9 mouse cellular contexts compared by ENCODE assay signal in genomic region chr3:93597221-93597913, GRCm38 (mm10). TPM values are rescaled to one million over a fixed set of nuclear protein-coding genes. Genes with fewer than 3 reads are reported as not detected.
DNase-seq lines count a peak whose midpoint lies in the region; ATAC-seq lines count a peak whose summit lies in the region.
"Had no signal": no experiment of that assay in that cellular context is flagged by ENCODE, and none has a peak within 500 bp of the region (broad histone marks: within the 10 kb centered on the region; RNA-seq: fewer than 3 reads in every experiment).

No protein-coding gene starts in this region.

- peak overlapping the region; percentile 87 for H3K27ac ChIP-seq in brown adipose tissue, adult 24 weeks (replicated peaks; ENCODE audit: low read depth, low read length)
- peak overlapping the region; percentile 44 for H3K27ac ChIP-seq in macrophage
- H3K27ac ChIP-seq in stomach, embryonic 15.5 days = peak overlapping the region; percentile 76

- intact Hi-C loops in gastrocnemius, postnatal 36 days (cut with DNase I) = no loop called here

- peaks cover 11% of the 10 kb centered on the region for H3K4me1 ChIP-seq in brown adipose tissue, adult 24 weeks (ENCODE audit: control insufficient read depth, insufficient read depth, insufficient read length, low read length)
- H3K4me1 ChIP-seq in stomach, embryonic 15.5 days = peaks cover 4% of the 10 kb centered on the region; the same call in 1 of the 2 replicates

- no peak overlapping the region for H3K4me3 ChIP-seq in brown adipose tissue, adult 24 weeks (ENCODE audit: insufficient read depth, low read depth, low read length)
- H3K4me3 ChIP-seq in macrophage (ENCODE audit: inconsistent target) = no peak overlapping the region
- no peak overlapping the region for H3K4me3 ChIP-seq in stomach, embryonic 15.5 days (replicated peaks)

- 27% methylated on average over 5 of the region's 5 CpGs for WGBS in macrophage (ENCODE audit: missing documents)
- WGBS in stomach, embryonic 15.5 days = 24% methylated on average over 5 of the region's 5 CpGs

- no peaks in the 10 kb centered on the region for H3K36me3 ChIP-seq in macrophage (ENCODE audit: inconsistent target)
- H3K36me3 ChIP-seq in stomach, embryonic 15.5 days = no peaks in the 10 kb centered on the region

- no peaks in the 10 kb centered on the region for H3K27me3 ChIP-seq in stomach, embryonic 15.5 days (replicated peaks)

- H3K9me3 ChIP-seq in stomach, embryonic 15.5 days = no peaks in the 10 kb centered on the region

- DNase-seq in MN1 (ENCODE audit: low spot score) = peak; percentile 93
- DNase-seq in gastrocnemius, postnatal 36 days = peak; percentile 32 to 41
- peak; percentile 35 to 36 for DNase-seq in left cerebral cortex, adult 9 months (ENCODE audit: low spot score in 2 of 2)
- DNase-seq in cerebellum, postnatal 10 days = no peak

- H3K79me2 ChIP-seq in macrophage (ENCODE audit: inconsistent target) = no peaks in the 10 kb centered on the region

- no peak overlapping the region for H3K4me2 ChIP-seq in stomach, embryonic 15.5 days

- ATAC-seq in inflammation-experienced regulatory T-cells, adult 6 months = peak; percentile 92
- peak; percentile 95 for ATAC-seq in stomach, embryonic 15.5 days (ENCODE audit: insufficient read depth, low FRiP score, low read depth)

- H3K9ac ChIP-seq in stomach, embryonic 15.5 days = no peak overlapping the region

RNA-seq across cellular contexts. Expression of gene S100a10, which starts 42.5 kb away (rescaled TPM):
- 381 and 572 TPM in 2 replicates for polyA plus RNA-seq in brown adipose tissue, adult 24 weeks (2012; ENCODE audit: insufficient read depth, insufficient read length, missing spikeins)
- 10 to 100 TPM; 38.8 to 50.5 TPM for total RNA-seq in gastrocnemius, postnatal 36 days (2021)
- polyA plus RNA-seq in inflammation-experienced regulatory T-cells, adult 6 months (2017; shearing (Covaris generic)) = 1,000 to 10,000 TPM in 1 of 3 experiments, 100 to 1,000 TPM in 2; 678 to 1,984 (median 706) TPM
- total RNA-seq in macrophage (2018; cell fraction: chromatin; rRNA removed) = 100 to 1,000 TPM in 5 of 26 experiments, 10 to 100 TPM in 17, 1 to 10 TPM in 4; 7.1 to 350 (median 34.6) TPM
- total RNA-seq in macrophage (2018; cell fraction: cytosol; rRNA removed) = 100 to 1,000 TPM; 121 to 615 (median 284) TPM
- 100 to 1,000 TPM in 9 of 26 experiments, 10 to 100 TPM in 17; 22.9 to 214 (median 67.5) TPM for total RNA-seq in macrophage (2018; cell fraction: nucleus; rRNA removed)
- polyA plus RNA-seq in macrophage (2018) = 266 to 423 TPM (median 285 TPM) in 3 replicates
- polyA plus RNA-seq in stomach, embryonic 15.5 days (2015; fragmentation: Nextera tagmentation; extraction: Ambion mirVana) = 444 and 470 TPM in 2 replicates

RNA-seq across cellular contexts. Expression of gene Tdpoz2, which starts 55.1 kb away (rescaled TPM):
- polyA plus RNA-seq in brown adipose tissue, adult 24 weeks (2012; ENCODE audit: insufficient read depth, insufficient read length, missing spikeins) = not detected in 2 replicates
- not detected for total RNA-seq in gastrocnemius, postnatal 36 days (2021)
- polyA plus RNA-seq in inflammation-experienced regulatory T-cells, adult 6 months (2017; shearing (Covaris generic)) = not detected
- total RNA-seq in macrophage (2018; cell fraction: chromatin; rRNA removed) = not detected
- not detected for total RNA-seq in macrophage (2018; cell fraction: cytosol; rRNA removed)
- total RNA-seq in macrophage (2018; cell fraction: nucleus; rRNA removed) = not detected
- polyA plus RNA-seq in macrophage (2018) = not detected in 3 replicates
- polyA plus RNA-seq in stomach, embryonic 15.5 days (2015; fragmentation: Nextera tagmentation; extraction: Ambion mirVana) = not detected in 2 replicates
- polyA plus RNA-seq: gonadal fat pad, adult 2 months had no signal

Comparison
In these comparisons a context has a peak if more than half of its experiments do, and no peak if none do; other contexts are left out.
1. DNase-seq: peak in MN1 (single experiment), gastrocnemius, postnatal 36 days (2 of 2) and left cerebral cortex, adult 9 months (2 of 2); none in cerebellum, postnatal 10 days (0 of 2).
2. Peak in every context shown above with its lines, with median percentiles within 50 percentile points of each other: H3K27ac ChIP-seq.